In the genomic region with DNA sequence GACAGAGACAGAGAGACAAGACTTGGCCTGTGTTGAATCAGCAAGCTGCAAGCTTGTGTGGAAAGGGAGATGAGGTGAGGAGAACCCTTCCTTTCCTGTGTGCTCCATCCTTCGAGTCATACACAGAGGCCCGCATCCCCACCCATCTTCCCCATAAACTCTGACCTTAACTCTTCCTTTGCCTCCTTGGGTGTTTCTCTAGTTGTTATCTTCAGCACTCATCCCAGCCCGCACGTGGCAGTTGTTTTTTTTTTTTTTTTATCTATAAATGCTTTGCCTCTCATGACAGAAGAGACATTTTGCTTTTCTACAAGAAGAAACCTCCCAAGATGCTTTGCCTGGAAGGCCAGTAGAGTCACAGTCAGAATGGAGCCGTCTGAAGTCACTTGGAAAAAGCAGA, we compare ENCODE assay signal across 23 mouse cellular contexts. TPM values are rescaled to one million over a fixed set of nuclear protein-coding genes. Genes with fewer than 3 reads are reported as not detected.
"Had no signal": no experiment of that assay in that cellular context is flagged by ENCODE, and none has a peak within 500 bp of the region (broad histone marks: within the 10 kb centered on the region; RNA-seq: fewer than 3 reads in every experiment).

No protein-coding gene starts in this region.

- H3K9ac ChIP-seq: limb, embryonic 13.5 days; lung, embryonic 14.5 days; midbrain, embryonic 12.5 days; midbrain, embryonic 15.5 days; neural tube, embryonic 12.5 days; neural tube, embryonic 15.5 days; stomach, embryonic 15.5 days had no signal

- H3K27me3 ChIP-seq: limb, embryonic 13.5 days; midbrain, embryonic 12.5 days; midbrain, embryonic 15.5 days; neural tube, embryonic 12.5 days; neural tube, embryonic 15.5 days; stomach, embryonic 15.5 days had no signal

- H3K4me1 ChIP-seq: neural tube, embryonic 12.5 days; stomach, embryonic 15.5 days had no signal

- H3K4me2 ChIP-seq: limb, embryonic 13.5 days; lung, embryonic 14.5 days; midbrain, embryonic 12.5 days; midbrain, embryonic 15.5 days; neural tube, embryonic 12.5 days; neural tube, embryonic 15.5 days; stomach, embryonic 15.5 days had no signal

- H3K27ac ChIP-seq: layer of hippocampus, adult 2 months; limb, embryonic 10.5 days; limb, embryonic 13.5 days; macrophage; midbrain, embryonic 12.5 days; midbrain, embryonic 15.5 days; neural tube, embryonic 12.5 days; neural tube, embryonic 15.5 days; stomach, embryonic 15.5 days had no signal

- H3K4me3 ChIP-seq: layer of hippocampus, adult 2 months; limb, embryonic 10.5 days; limb, embryonic 13.5 days; midbrain, embryonic 12.5 days; midbrain, embryonic 15.5 days; neural tube, embryonic 12.5 days; neural tube, embryonic 15.5 days; stomach, embryonic 15.5 days had no signal

- H3K36me3 ChIP-seq: midbrain, embryonic 15.5 days; stomach, embryonic 15.5 days had no signal

- H3K9me3 ChIP-seq: limb, embryonic 10.5 days; limb, embryonic 13.5 days; midbrain, embryonic 12.5 days; midbrain, embryonic 15.5 days; neural tube, embryonic 12.5 days; neural tube, embryonic 15.5 days; stomach, embryonic 15.5 days had no signal

- DNase-seq: kidney, adult 18-20 months; kidney, adult 9 months; kidney, postnatal 14 days; lung, embryonic 14.5 days; right cerebral cortex, adult 18-20 months; right cerebral cortex, postnatal 25 days; spleen, adult 18-20 months; thymus, postnatal 36 days had no signal

- ATAC-seq: inflammation-experienced regulatory T-cells, adult 6 months; intestine, embryonic 16.5 days; lung, postnatal 0 days; midbrain, embryonic 15.5 days had no signal

RNA-seq across cellular contexts. Expression of gene D6Ertd527e, which starts 33.9 kb away (rescaled TPM):
- total RNA-seq: layer of hippocampus, adult 2 months; layer of hippocampus, postnatal 10 days; left cerebral cortex, postnatal 25 days; liver, adult 2 months had no signal
- polyA plus RNA-seq: liver, adult 2 months; midbrain, embryonic 12.5 days; midbrain, embryonic 15.5 days had no signal
